Mouse (Mus musculus) neural tube, embryonic 14.5 days (tissue): ENCODE results near the gene Ccdc58. TPM values are rescaled to one million over a fixed set of nuclear protein-coding genes. Genes with fewer than 3 reads are reported as not detected.
"Not testable (repeated sequence)": the region's sequence is repeated elsewhere in the genome, so short reads cannot be mapped to it uniquely, and the experiment has no call there.

ENCODE experiments used
- ATAC-seq: fragments of 200-750 bp; cut with Nextera tagmentation; 2 replicates; pipeline ENCODE4 v1.8.0; 2017; ENCODE audit warnings: low read depth, mild to moderate bottlenecking, moderate TSS enrichment, moderate library complexity
- H3K27ac ChIP-seq: fragments of 300-500 bp; sonication (generic); 2 replicates; pipeline ENCODE4 v1.5.1; 2014; ENCODE audit warnings: low read depth, mild to moderate bottlenecking, control low read depth, low read length, moderate library complexity, mixed read lengths
- H3K27me3 ChIP-seq: fragments of 300-500 bp; sonication (generic); 2 replicates; pipeline ENCODE4 v1.6.1; 2014; ENCODE audit warnings: low read length; ENCODE audit not compliant: control insufficient read depth, insufficient read depth
- H3K36me3 ChIP-seq: fragments of 300-500 bp; sonication (generic); 2 replicates; pipeline ENCODE4 v1.6.1; 2014; ENCODE audit warnings: low read length, mixed read lengths; ENCODE audit not compliant: control insufficient read depth, insufficient read depth
- H3K4me1 ChIP-seq: fragments of 300-500 bp; sonication (generic); 2 replicates; pipeline ENCODE4 v1.6.1; 2014; ENCODE audit warnings: low read length; ENCODE audit not compliant: control insufficient read depth, insufficient read depth
- H3K4me2 ChIP-seq: fragments of 300-500 bp; sonication (generic); 2 replicates; pipeline ENCODE4 v1.6.1; 2014; ENCODE audit warnings: mild to moderate bottlenecking, low read depth, low read length, control low read depth
- H3K4me3 ChIP-seq: fragments of 300-500 bp; sonication (generic); 2 replicates; pipeline ENCODE4 v1.5.1; 2014; ENCODE audit warnings: low read depth, low read length, control low read depth, mixed read lengths
- H3K9ac ChIP-seq: fragments of 300-500 bp; sonication (generic); replicated peaks from 2 replicates; pipeline ENCODE4 v1.6.1; 2014; ENCODE audit warnings: low read depth, mild to moderate bottlenecking, control low read depth, low read length, mixed read lengths
- H3K9me3 ChIP-seq: fragments of 300-500 bp; sonication (generic); 2 replicates; pipeline ENCODE4 v1.6.1; 2016; ENCODE audit warnings: low read length; ENCODE audit not compliant: control insufficient read depth
- WGBS: fragments of 180-500 bp; shearing (Covaris S2); extraction: QIAGEN DNeasy Blood & Tissue Kit; methylation state at CpG from one replicate; pipeline ENCODE4 v1.1.7; 2014; 5-methylcytosine and 5-hydroxymethylcytosine counted together
- polyA plus RNA-seq: library from polyadenylated mRNA; unstranded; fragments of >200 nt; fragmentation: Nextera tagmentation; extraction: Ambion mirVana; gene quantifications from 2 replicates; pipeline ENCODE4 v1.2.1, GENCODE M21; 2014

The Ccdc58 gene
- polyA plus RNA-seq, 1 experiment from 2014 or later: 28.5 TPM

DNA sequence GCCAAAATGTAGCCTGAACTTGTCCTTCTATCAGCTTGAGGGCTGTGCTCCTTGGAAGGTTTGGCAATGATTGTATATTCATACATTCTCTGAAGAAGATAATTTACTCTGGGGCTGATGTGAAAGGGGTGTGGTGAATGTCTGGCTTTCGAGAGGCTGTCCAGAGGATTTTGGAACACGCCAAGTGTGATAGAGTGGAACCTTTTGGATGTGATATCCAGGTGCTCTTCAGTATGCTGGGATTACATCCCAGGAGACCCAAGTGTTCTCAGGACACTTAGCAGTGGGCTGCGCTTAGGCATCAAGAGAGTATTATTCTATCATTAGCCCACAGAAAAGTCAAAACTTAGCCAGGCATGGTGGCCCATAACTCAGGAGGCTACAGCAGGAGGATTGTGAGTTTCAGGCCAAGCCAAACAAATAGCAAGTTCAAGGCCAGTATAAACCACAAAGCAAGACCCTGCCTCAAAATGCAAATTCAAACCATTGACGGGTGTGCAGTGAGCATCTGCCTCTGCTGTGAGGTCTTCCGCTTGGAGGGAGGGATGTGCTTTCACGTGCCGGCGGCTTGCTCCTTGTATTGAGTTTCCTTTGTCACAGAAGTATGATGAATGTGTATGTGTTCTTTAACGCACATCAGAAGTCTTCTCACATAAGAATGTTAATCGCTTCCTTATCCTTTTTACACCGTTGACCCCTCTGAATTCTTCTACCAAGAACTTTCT lies 19.5 kb downstream of the Ccdc58 start:
- Histone ChIP-seq H3K9me3 (no peaks in the 10 kb centered on the region), H3K9ac (no peak overlapping the region), H3K27ac (no peak overlapping the region), H3K4me2 (no peak overlapping the region), H3K36me3 (peaks cover 7% of the 10 kb centered on the region; the same call in 1 of the 2 replicates), H3K27me3 (no peaks in the 10 kb centered on the region), H3K4me3 (no peak overlapping the region), H3K4me1 (no peaks in the 10 kb centered on the region)
- WGBS: 89% methylated on average over 11 of the region's 11 CpGs
- no peak for ATAC-seq

DNA sequence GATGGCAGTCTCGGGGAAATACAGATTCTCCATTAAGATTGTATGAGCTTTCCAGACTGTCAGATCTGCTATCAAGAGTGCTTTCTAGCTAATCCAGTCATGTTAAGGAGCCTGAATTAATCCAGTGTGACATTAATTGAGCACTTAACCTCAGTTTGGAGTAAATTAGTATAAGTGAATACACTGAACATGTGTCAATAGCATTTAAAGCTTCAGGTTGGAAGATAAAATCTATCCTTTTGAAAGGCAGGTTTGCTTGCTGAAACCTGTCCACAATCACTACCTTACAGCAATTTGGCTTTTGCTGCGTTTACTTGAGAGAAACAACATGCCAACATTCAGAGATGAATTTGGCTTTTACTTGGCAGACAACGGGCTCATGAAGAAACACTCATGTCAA lies 22.6 kb downstream of the Ccdc58 start:
- Histone ChIP-seq H3K36me3 (peaks cover 7% of the 10 kb centered on the region; the same call in 1 of the 2 replicates), H3K4me3 (no peak overlapping the region), H3K9ac (no peak overlapping the region), H3K4me1 (no peaks in the 10 kb centered on the region), H3K9me3 (no peaks in the 10 kb centered on the region), H3K27me3 (no peaks in the 10 kb centered on the region), H3K27ac (no peak overlapping the region), H3K4me2 (no peak overlapping the region)
- no peak for ATAC-seq
- WGBS: 89% methylated on average over 3 of the region's 3 CpGs

- H3K4me3 ChIP-seq, H3K27ac ChIP-seq, H3K4me1 ChIP-seq, H3K9me3 ChIP-seq, H3K4me2 ChIP-seq, H3K36me3 ChIP-seq, H3K9ac ChIP-seq, ATAC-seq, H3K27me3 ChIP-seq: not testable (repeated sequence)
- WGBS: 94% methylated on average over 12 of the region's 12 CpGs
Measured at GRCm38 (mm10) chr16:36097813-36098499, 26.5 kb downstream of the Ccdc58 start.

- no peak for ATAC-seq
- WGBS: 89% methylated on average over 1 of the region's 1 CpGs
- H3K9me3 ChIP-seq: no peaks in the 10 kb centered on the region
Measured at GRCm38 (mm10) chr16:36101526-36101925, 30.0 kb downstream of the Ccdc58 start.

DNA sequence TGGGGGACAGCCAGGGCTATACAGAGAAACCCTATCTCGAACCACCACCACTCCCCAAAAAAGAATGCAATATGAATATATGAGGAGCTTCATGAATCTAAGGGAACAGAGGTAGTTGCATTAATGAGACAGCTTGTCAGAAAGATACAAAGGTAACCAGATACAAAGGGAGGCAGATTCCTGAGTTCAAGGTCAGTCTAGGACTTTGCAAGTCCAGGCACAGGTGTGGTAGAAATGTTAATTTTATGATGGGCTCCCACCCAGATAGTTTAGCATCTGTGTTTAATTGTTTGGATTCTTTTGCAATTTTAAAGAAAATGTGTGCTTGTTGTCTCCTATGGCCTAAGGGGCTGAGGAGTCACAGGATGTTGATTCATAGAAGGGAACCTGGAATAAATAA lies 30.7 kb downstream of the Ccdc58 start:
- Histone ChIP-seq H3K4me1 (no peaks in the 10 kb centered on the region), H3K36me3 (no peaks in the 10 kb centered on the region), H3K9me3 (no peaks in the 10 kb centered on the region), H3K4me3 (no peak overlapping the region), H3K27ac (no peak overlapping the region), H3K27me3 (no peaks in the 10 kb centered on the region), H3K4me2 (no peak overlapping the region), H3K9ac (no peak overlapping the region)
- ATAC-seq: no peak
- 90% methylated on average over 1 of the region's 1 CpGs for WGBS

More at GRCm38 (mm10) chr16:36101526-36101925, 30.0 kb downstream of the Ccdc58 start:
- Histone ChIP-seq H3K27ac (no peak overlapping the region), H3K4me1 (no peaks in the 10 kb centered on the region), H3K4me2 (no peak overlapping the region), H3K9ac (no peak overlapping the region), H3K4me3 (no peak overlapping the region), H3K36me3 (no peaks in the 10 kb centered on the region), H3K27me3 (no peaks in the 10 kb centered on the region)

DNA sequence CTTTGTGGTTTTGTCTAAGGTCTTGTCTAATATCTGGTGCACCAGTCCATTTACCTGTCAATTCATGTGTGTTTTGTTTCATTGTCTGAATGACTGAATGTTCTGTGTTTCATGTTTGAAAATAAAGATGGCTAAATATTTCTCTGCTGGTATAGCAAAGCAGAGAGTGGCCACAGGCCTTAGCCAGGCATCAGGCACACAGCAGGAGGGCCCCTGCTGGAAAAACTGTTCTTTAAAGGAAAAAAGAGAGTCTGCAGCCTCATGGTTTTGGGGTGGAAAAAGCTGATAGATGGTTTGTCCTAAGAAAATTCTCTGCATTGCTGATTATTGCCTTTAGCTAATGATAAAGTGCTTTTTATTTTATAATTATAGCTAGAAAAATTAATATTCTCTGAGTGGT lies 40.0 kb downstream of the Ccdc58 start:
- not testable (repeated sequence) for H3K36me3 ChIP-seq, H3K4me1 ChIP-seq, H3K4me3 ChIP-seq, H3K9me3 ChIP-seq, ATAC-seq, H3K27ac ChIP-seq, H3K27me3 ChIP-seq, H3K4me2 ChIP-seq, H3K9ac ChIP-seq

- H3K9me3 ChIP-seq, H3K4me3 ChIP-seq, H3K9ac ChIP-seq, ATAC-seq, H3K27me3 ChIP-seq, H3K27ac ChIP-seq, H3K36me3 ChIP-seq, H3K4me2 ChIP-seq, H3K4me1 ChIP-seq: not testable (repeated sequence)
- 94% methylated on average over 6 of the region's 6 CpGs for WGBS
Measured at GRCm38 (mm10) chr16:36115751-36116150, 44.3 kb downstream of the Ccdc58 start.

- H3K27me3 ChIP-seq: no peaks in the 10 kb centered on the region
- H3K4me1 ChIP-seq: no peaks in the 10 kb centered on the region
- no peak overlapping the region for H3K4me3 ChIP-seq
- no peak for ATAC-seq
- H3K36me3 ChIP-seq: no peaks in the 10 kb centered on the region
- no peak overlapping the region for H3K27ac ChIP-seq
- 91% methylated on average over 7 of the region's 7 CpGs for WGBS
- H3K4me2 ChIP-seq: no peak overlapping the region
- no peaks in the 10 kb centered on the region for H3K9me3 ChIP-seq
- H3K9ac ChIP-seq: no peak overlapping the region
Measured at GRCm38 (mm10) chr16:36128092-36128491, 56.6 kb downstream of the Ccdc58 start.

- 78% methylated on average over 1 of the region's 1 CpGs for WGBS
- ATAC-seq: no peak
Measured at GRCm38 (mm10) chr16:36131141-36131540, 59.7 kb downstream of the Ccdc58 start, which contains the start of gene Csta1. TSS of gene Csta1 (minus strand) at chr16:36131241.

More at GRCm38 (mm10) chr16:36131141-36131540, 59.7 kb downstream of the Ccdc58 start, which contains the start of gene Csta1:
- no peaks in the 10 kb centered on the region for H3K9me3 ChIP-seq
- H3K27ac ChIP-seq: no peak within 1 kb of the TSS
- H3K4me1 ChIP-seq: no peaks in the 10 kb centered on the region
- no peak within 1 kb of the TSS for H3K4me3 ChIP-seq
- H3K36me3 ChIP-seq: no peaks in the 10 kb centered on the region
- no peak within 1 kb of the TSS for H3K9ac ChIP-seq
- no peaks in the 10 kb centered on the region for H3K27me3 ChIP-seq
- H3K4me2 ChIP-seq: no peak within 1 kb of the TSS
